Mouse (Mus musculus) lung, adult 18-20 months (tissue): ENCODE measurements around the gene Rpl6.

Experiments
- DNase-seq, 2 experiments: peaks; one replicate each; pipeline ENCODE4 v3.0.0; 2022; ENCODE audit warnings: mixed read lengths in 2 of 2

Gene Rpl6

DNA sequence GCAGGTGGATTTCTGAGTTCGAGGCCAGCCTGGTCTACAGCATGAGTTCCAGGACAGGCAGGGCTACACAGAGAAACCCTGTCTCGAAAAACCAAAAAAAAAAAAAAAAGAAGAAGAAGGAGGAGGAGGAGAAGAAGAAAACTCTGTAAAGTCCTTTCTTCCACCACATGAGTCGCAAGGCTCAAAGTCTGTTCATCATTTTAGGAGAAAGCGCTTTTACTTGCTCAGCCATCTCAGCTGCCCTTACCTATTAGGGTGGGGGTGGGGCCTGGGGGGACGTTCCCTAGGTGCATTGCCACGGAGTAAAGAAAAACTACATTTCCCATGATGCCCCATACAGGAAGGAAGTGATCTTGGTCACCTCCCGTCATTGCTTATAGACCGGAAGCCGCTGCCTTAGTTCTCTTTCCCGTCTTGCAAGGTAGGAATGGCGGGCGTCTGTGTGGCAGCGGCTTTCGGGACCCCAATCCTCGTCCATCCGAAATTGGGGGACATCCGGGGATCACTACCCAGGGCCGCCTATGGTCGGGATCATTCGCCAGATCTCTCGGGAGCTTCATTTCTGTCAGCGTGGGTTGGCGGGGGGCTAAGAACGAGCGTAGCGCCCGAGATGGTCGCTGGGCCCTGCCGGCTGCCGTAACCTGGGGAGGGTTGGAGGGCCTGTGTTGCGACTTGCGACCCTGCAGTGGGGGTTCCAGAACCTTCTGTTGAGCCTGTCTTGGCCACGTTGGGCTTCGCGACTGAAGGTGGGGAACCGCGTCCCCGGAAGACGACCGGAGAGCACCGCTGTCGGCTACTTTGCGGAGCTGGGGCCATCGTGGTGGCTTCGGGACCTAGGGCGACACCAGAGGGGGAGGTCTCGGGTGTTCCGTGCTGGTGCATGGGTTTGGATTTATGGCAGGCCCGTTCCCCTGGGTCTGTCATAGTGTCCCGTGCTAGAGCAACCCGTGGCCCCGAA, at the start of gene Rpl6:
TSS of gene Rpl6 (plus strand) at position 350 of the 958 bp plus-strand sequence.
- peak; percentile 82 to 87 for DNase-seq

DNA sequence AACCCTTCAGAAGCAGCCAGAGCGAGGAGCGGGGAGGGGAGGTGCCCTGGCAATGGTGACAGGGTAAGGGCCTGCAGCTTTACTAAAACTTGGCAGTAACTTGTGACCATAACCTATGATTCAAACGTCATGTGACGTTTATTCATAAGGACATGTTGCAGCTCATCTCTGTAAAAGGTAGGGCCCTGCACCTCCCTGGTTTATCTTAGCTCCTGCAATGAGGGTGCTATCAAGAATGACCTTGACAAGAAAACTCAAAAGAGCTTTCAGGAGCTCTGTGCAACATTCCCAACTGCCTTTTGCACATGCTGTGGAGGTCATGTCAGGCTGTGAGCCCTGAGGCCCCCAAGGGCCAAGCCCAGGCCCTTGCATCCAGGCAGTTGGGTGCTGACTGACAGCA, 48.2 kb upstream of the Rpl6 start:
- no peak for DNase-seq

- DNase-seq, result no peak
Measured at GRCm38 (mm10) chr5:121157017-121157416, 47.3 kb upstream of the Rpl6 start.

DNA sequence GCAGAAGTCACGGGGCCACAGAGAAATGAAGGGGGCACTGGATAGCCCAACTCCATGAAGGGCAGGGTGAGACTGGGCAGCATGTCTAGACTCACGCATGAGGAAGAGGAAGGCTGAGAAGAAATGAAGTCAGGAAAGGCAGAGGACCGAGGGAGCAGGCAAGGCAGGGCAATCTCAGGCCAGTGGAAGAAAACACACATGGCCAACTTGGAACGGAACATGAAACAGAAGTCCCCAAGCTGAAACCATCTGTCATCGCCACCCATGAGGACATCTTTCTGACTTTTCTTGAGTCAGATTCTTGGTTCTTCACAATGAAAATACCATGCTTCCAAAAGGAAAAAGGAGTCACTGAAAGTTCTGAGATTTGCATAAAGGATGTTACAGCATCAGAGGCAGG, 46.8 kb upstream of the Rpl6 start:
- DNase-seq, result no peak

DNA sequence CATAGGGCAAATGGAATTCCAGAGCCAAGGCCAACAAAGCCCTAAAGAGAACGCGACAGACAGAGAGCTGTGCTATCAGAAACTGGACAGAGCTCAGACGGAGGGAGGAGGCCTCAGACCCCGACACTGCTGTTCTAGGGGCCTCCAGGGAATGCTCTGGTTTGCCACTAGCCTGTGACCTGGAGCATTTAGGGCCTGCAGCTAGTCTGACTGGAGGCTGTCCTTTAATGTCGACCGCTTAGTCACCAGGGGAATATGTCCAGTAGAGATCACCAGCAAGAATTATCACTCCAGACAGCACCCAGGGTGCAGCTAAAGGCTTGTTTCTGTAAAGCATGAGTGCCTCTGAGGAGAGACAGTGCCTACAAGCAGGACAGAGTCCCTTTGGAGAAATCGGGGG, 45.3 kb upstream of the Rpl6 start:
- DNase-seq, result no peak

DNA sequence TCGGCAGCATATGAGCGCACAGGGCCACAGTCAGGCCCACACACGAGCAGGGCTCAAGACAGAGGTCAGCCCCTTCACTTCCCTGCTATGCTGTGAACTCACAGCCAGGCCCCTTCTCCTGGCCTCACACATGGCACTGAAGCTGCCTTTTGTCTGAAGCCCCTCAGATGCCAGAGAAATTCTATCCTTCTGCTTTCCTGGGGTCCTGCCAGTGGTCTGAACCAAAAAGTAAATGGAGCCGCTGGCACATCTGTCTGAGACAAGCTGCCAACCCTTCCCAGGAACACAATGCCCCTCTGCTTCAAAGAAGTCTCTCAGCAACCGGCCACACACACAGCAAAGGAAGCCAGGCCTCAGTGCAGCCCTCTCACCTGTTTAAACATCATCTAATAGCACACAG, 42.0 kb upstream of the Rpl6 start:
- no peak for DNase-seq

GRCm38 (mm10) chr5:121162923-121163322, 41.4 kb upstream of the Rpl6 start:
- no peak for DNase-seq

GRCm38 (mm10) chr5:121166884-121167283, 37.4 kb upstream of the Rpl6 start:
- DNase-seq, result no peak

DNA sequence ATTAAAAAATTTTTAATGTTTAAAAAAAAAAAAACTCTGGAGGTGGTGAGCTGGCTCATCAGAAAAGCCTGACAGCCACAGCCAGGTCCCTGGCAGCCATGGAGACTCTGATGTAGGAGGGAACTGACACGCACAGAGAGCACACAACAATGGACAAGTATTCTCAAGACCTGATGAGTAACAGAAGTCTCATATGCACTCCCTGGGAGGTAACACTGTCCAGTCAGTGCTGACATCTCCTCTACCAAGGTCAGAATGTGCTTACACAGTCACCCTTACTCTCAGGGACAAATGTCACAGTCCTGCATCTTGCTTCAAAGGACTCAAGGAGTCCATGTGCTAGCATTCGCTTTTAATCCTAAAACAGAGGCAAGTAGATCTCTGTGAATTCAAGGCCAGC, 34.7 kb upstream of the Rpl6 start:
- no peak for DNase-seq

- no peak for DNase-seq
Measured at GRCm38 (mm10) chr5:121172835-121173234, 31.4 kb upstream of the Rpl6 start.

DNA sequence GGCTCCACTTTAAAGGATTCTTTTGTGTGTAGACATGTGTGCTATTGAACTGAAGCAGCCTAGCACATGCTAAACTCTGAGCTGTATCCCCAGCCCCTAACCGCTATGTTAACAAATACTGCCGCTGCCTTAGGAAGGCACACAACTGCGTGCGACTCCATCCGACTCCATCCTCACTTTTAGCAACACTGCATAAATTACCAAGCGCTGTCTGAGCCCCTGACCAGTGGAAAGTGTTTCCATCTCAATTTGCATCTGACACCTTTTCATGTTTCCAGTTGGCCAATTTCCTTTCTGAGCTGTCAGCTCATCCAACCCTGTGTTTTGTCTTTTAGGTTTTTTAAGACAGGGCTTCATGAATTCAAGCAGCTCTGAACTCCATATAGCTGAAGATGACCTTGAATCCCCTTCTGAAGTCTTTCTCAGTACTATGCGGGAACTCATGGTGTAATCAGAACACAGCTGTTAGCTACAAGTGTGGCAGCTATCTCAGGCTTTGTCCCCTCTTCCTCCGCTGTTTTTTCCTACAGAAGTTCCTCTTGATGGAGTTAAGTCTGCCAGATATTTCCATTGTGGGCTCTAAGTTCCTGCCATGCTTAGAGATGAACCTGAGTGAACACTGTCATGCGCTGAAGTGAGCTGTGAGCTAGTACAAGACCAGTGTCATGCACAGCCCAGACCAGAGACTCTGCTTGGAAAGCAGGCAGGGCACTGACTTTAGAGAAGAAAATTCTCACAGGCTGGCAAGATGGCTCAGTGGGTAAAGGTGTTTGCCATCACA, 25.0 kb upstream of the Rpl6 start:
- no peak for DNase-seq

GRCm38 (mm10) chr5:121183269-121183668, 21.0 kb upstream of the Rpl6 start:
- no peak for DNase-seq

DNA sequence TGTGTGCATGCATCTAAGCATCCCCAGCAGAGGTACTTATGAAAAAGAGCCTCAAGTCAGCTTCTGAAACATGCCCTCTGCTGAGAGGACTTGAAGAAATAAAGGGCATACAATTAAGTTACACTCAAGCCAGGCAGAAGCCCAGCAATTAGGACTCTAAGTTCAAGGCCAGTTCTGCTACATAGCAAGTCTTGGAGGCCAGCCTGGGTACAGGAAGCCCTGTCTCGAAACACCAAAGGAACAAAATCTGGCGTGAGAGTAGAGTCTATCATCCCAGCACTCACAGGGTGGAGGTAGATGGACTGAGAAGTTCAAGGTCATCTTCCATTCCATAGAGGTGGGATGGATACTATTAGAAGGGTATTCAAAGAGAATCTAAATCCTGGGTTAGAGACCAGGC, 19.9 kb upstream of the Rpl6 start:
- no peak for DNase-seq

GRCm38 (mm10) chr5:121184945-121185551, 19.2 kb upstream of the Rpl6 start:
- DNase-seq, result no peak

DNA sequence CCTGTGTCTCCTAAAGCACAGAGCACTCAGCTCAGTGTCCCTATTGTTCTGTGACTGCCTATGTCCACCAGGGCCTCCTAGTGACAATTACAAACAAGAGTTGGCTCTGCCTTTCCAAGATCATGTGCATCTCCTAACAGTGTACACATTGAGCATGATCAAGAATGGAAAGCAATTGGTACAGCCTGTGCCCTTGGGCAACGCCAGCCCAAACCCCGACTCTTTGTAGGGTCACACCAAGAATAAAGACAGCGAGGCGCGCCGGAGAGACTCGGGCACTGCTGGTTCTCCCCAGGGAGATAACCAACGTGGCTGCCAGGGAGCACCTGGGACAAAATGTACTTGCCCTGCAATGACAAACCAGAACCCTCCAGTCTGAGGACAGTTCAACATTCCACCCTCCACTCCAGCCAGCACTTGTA, 16.7 kb upstream of the Rpl6 start:
- DNase-seq, result peak in 1 of 2 experiments; percentile 13

DNA sequence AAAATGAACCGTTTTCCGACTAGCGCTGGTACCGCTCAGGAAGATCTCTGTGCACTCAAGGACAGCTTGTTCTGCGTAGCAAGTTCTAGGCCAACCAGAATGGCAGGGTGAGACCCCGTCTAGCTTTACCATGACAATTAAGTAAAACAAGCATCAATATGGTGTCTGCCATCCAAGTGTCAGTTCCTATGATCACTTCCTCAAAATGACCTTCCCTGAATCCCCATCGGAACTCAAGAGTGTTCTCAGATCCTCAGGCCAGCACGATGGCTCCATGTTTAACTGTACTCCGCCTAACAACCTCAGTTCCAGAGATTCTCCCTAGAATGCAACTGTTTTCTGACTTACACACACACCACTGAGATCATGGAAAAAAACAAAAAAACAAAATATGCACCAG, 16.0 kb upstream of the Rpl6 start:
- DNase-seq, result no peak

DNA sequence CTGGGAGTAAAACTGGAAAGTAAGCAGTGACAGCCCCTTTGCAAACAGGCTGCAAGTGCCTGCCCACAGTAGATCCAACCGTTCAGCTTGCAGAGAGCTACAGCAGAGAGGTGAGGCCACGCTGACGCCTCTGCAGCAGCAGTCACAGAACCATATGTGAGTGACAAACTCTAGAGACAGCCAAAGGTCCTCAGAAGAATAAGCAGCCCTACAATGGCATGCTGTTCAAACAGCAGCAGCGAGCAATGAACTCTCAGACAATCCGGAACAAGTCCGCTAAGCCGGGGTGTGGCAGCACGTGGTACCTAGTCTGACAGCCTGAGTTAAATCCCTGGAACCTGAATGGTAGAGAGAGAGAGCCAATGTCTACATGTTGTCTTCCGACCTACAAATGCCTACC, 15.1 kb upstream of the Rpl6 start:
- peak in 1 of 2 experiments; percentile 40 for DNase-seq

GRCm38 (mm10) chr5:121190210-121190835, 14.0 kb upstream of the Rpl6 start:
- no peak for DNase-seq

DNA sequence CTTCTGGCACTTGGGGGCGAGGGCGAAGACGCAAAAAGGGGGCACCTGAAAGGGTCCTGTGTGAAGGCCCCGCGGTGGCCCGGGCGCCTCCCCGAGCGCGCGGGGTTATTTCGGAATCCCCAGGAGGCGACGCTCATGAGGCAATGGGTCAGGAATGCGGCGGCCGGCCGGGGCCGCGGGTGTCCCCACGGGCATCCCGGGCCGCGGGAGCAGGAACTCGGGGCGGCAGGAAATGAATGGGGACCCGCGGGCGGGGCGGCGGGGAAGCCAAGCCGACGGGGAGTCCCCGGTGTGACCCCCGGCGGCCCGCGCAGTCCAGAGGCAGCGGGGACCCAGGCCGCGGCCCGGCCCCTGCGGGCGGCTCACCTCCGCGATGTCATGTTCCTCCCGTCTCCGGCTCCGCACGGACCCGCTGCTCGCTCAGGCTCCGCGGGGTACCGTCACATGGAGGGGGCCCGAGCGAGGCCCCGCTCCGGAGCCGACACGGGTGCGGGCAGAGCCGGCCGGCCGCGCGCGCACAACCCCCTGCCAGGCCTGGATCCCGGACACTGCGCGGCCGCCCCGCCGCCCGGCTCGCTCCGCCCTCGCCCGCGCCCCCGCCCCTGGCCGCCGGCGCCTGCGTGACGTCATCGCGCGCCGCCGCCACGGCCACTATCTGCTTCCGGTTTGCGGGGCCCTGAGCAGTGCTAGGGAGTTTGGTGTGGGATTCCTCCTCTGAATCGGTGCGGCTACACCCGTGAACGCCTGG, 13.3 kb upstream of the Rpl6 start, which contains the start of gene Ptpn11:
TSS of gene Ptpn11 (minus strand) at position 562 of the 748 bp plus-strand sequence.
- peak; percentile 75 to 81 for DNase-seq

DNA sequence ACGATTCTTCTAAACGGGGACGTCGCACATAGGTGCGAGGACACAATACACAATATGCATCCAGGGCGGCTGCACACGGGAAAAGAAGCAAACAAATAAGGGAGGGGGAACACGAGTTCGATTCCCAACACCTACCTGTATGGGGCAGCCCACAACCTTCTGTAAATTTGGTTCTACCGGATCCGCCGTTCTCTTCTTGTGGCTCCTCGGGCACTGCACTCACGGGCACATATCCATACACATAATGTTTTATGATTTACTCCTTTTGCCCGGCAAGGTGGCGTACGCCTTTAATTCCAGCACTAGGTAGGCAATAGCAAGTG, 12.7 kb upstream of the Rpl6 start:
- DNase-seq, result no peak

DNA sequence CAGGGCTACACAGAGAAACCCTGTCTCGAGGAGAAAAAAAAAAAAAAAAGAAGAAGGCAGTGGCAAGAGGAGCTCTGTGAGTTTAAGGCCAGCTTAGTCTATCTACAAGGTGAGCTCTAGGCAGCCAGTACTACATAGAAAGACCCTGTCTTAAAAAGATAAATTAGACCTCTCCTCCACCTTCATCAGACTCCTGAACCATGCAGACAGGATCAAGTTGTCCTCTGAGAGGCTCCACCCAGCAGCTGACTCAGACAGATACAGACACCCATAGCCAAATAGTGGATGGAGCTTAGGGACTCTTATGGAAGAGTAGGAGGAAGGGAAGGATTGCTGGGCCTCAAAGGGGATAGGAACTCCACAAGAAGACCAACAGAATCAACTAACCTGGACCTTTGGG, 10.1 kb upstream of the Rpl6 start:
- no peak for DNase-seq

DNA sequence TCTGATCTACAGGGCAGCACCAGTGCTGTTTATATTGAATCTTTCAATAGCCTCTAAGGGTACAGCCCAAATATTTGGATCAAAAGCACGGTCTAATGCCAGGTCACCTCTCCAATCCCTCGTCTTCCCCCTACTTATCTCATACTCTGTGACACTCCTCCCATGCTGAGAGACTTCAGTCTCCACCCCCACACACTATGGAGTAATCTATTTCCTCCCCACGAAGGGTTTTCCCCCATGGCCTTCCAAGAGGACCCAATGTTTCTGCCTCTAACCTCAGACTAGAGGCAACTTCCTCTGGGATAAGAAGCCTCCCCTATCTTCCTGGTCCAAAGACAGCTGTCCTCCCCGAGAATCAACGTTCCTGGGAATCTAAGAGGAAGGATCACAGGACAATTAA, 7.5 kb upstream of the Rpl6 start:
- DNase-seq, result no peak
